Mouse (Mus musculus): ENCODE data around the gene Atg10.

Gene Atg10

DNA sequence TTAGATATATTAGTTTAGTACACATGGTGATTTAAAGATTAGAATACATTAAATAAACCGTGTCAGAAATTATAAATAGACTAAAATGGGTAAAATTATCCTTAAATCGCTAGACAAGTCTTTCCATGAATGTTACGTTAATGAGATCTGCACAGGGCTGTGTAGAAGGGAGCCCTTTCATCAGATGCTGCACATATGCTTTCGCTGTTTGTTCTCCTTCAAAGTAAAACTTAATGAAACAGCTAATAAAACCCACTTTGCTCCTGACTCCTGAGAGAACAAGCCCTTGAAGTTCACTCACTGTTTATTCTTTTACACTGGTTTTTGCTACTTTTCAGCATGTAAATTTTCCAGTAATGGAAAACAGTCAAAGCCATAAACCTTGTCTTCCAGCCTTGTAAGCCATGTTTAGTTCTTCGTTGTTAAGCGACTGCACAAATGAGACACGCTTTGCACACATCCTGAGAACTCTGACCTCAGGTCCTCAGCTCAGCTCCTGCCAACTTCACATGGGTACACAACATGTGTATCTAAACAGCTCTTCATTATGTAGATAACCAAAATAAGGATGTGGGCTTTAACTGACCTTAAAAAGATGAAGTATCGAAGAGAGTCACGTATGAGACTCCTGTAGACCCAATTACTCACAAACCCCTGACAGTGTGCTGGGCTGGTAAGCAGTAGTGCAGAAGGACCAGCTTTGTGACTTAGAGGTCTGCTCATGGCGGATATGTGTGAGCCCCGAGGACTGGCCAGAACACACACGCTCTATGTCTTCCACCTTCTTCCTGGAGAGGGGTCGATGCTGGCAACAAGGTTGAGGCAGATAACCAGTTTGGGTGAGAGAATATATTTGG, 36.2 kb downstream of the Atg10 start:
- Histone ChIP-seq H3K36me3 (ENCODE audit: control insufficient read depth, insufficient read depth, low read length, poor library complexity, severe bottlenecking) (no peaks in the 10 kb centered on the region), H3K27me3 (ENCODE audit: control insufficient read depth, insufficient read depth, low read length, poor library complexity, severe bottlenecking) (no peaks in the 10 kb centered on the region)
- DNase-seq (ENCODE audit: low read depth, low spot score) = no peak

DNA sequence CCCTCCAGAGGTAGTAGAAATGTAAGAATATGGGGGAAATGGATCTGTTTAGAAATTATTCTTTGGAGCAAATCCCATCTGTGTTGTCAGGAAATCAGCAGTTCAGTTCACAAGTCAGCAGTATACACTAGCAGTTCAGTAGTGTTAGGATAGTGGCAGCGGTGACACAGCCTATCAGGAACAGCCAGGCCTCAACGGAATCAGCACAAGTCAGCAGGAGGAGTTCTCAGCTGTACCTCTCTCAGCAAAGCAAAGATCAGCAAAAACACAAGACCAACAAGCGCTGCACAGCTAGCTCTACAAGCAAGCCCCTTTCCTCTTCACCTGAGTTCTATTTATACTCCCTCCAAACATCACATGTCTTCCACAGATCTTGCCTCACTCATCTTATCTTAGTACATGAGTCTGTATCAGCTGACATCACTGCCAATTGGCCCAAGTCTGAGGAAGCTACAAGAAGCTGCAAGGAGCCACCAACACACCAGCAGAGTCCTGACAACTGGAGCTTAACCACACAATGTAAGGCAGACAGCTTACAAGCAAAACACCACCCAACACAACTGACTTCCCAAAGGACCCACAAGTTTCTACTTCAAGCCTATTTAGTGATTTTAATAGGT, 38.4 kb downstream of the Atg10 start:
- no peak for DNase-seq (ENCODE audit: low read depth, low spot score)
- Histone ChIP-seq H3K36me3 (ENCODE audit: control insufficient read depth, insufficient read depth, low read length, poor library complexity, severe bottlenecking) (no peaks in the 10 kb centered on the region), H3K27me3 (ENCODE audit: control insufficient read depth, insufficient read depth, low read length, poor library complexity, severe bottlenecking) (no peaks in the 10 kb centered on the region)

DNA sequence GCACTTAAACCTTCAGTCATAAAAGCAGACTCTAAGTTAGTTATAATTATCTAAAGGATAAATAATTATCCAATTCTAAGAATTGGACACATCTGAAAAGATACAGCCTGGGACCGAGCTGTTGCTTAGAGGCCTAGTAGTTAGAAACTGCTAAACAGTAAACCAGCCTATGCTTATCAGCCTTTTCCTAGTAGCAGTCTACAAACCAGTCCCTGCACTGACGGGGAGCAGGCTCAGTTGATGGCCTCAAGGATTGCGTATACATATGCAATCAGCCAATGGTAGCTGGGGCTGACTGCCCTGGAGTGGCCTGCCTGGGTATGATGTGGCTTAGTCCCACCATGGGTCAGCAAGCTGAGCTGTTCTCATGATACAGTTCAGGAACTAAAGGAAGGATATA, 39.5 kb downstream of the Atg10 start:
- Histone ChIP-seq H3K36me3 (ENCODE audit: control insufficient read depth, insufficient read depth, low read length, poor library complexity, severe bottlenecking) (no peaks in the 10 kb centered on the region), H3K27me3 (ENCODE audit: control insufficient read depth, insufficient read depth, low read length, poor library complexity, severe bottlenecking) (no peaks in the 10 kb centered on the region)
- DNase-seq (ENCODE audit: low read depth, low spot score) = no peak

DNA sequence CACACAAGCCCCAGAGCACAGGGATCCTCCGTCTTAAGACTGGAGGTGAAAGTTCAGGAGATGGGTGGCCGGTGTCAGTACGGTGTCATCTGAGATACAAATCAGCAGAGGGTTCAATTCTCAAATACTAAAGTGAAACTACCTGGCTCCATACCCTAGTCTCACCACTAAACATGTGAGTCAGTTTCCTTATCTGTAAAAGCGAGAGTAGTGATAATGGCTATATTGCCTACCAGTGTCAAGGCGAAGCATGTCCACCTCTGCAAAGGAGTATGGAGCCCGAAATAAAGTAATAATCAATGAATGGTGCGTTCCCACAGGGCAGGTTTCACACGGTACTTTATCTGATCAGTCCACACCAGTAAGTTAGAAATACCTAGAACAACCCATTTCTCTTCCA, 43.4 kb downstream of the Atg10 start:
- DNase-seq (ENCODE audit: low read depth, low spot score) = no peak

DNA sequence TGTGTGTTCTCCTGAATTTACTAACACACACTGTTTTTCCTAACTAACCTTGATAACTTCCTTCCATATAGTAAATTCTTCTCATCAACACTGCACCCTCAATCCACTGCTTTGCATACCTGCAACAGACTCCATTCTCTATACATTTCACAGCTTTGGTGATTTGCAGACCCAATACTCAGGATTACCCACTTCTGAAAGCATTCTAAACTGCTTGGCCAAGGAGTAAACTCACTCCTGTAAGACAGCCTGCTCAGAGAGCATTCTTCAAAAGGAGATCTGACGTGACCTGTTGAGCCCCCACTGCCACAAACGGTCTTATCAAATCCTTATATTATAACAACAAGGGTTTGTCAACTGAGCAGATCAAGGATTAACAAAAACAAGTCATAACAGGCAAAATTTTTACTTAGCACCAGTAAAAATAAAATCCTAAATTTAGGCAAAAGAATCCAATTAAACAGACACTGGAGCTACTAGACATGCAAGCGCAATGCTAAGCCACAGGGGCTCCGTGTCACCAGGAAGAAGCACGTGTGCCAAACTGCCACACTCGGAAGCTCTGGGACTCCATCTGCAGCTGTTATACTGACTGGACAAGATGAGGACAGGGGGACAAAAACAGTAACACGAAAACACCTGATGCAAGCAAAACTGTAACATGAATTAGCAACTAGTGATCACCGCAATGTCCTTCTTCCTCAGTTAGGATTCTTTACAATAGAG, 44.4 kb downstream of the Atg10 start:
- H3K36me3 ChIP-seq (ENCODE audit: control insufficient read depth, insufficient read depth, low read length, poor library complexity, severe bottlenecking) = no peaks in the 10 kb centered on the region
- DNase-seq (ENCODE audit: low read depth, low spot score) = no peak
- no peaks in the 10 kb centered on the region for H3K27me3 ChIP-seq (ENCODE audit: control insufficient read depth, insufficient read depth, low read length, poor library complexity, severe bottlenecking)

More for the DNA sequence above, 43.4 kb downstream of the Atg10 start:
- Histone ChIP-seq H3K36me3 (ENCODE audit: control insufficient read depth, insufficient read depth, low read length, poor library complexity, severe bottlenecking) (no peaks in the 10 kb centered on the region), H3K27me3 (ENCODE audit: control insufficient read depth, insufficient read depth, low read length, poor library complexity, severe bottlenecking) (no peaks in the 10 kb centered on the region)

DNA sequence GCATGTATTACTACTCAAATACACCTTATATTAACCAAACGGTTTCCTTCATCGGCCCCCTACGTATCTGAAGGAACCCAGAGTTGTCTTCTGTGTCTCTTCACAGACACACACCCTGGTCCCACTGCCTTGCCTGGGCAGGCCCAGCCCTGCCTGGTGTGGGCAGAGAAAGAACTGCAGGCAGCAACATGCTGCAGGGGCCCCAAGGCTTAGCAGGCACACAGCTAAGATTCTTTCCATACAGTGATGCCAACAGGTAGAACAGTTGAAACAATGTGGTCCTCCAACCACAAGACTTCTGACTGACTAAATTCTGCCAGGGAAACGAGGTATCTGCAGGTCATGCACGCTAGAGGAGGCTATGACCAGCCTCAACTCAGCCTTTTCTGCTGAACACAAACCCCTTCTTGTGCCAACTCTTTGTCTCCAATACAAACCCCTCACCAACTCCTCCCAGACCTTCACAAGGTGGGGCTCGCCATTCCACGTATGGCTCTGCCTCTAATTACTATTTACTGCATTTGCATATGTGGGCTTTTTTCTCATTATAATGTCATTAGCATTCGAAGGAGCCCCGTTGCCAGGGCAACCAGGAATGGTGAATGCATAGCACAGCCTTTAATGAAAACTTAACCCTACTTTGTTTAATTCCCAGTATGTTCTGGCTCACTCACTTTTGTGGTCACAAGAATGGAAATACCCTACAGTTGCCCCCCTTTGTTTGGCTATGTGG, 45.2 kb downstream of the Atg10 start:
- no peaks in the 10 kb centered on the region for H3K36me3 ChIP-seq (ENCODE audit: control insufficient read depth, insufficient read depth, low read length, poor library complexity, severe bottlenecking)
- no peaks in the 10 kb centered on the region for H3K27me3 ChIP-seq (ENCODE audit: control insufficient read depth, insufficient read depth, low read length, poor library complexity, severe bottlenecking)
- no peak for DNase-seq (ENCODE audit: low read depth, low spot score)

DNA sequence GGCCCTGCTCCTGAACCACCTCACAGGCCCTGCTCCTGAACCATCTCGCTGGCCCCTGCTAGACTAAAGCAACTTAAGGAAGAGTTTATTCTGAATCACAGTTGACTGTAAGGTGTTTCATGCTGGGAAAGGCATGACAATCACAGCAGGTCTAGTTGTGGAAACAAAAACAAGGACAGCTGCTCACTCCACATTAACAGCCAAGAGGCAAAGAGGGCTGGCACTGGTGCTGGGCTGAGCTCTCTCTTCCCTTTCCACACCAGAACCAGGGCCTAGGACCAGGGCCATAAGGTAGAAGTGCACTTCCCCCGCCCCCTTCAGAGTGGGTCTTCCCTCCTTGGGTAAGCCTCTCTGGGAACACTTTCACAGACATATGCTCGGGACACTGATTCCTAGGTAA, 48.4 kb downstream of the Atg10 start:
- no peaks in the 10 kb centered on the region for H3K36me3 ChIP-seq (ENCODE audit: control insufficient read depth, insufficient read depth, low read length, poor library complexity, severe bottlenecking)
- H3K27me3 ChIP-seq (ENCODE audit: control insufficient read depth, insufficient read depth, low read length, poor library complexity, severe bottlenecking) = no peaks in the 10 kb centered on the region
- DNase-seq (ENCODE audit: low read depth, low spot score) = no peak

DNA sequence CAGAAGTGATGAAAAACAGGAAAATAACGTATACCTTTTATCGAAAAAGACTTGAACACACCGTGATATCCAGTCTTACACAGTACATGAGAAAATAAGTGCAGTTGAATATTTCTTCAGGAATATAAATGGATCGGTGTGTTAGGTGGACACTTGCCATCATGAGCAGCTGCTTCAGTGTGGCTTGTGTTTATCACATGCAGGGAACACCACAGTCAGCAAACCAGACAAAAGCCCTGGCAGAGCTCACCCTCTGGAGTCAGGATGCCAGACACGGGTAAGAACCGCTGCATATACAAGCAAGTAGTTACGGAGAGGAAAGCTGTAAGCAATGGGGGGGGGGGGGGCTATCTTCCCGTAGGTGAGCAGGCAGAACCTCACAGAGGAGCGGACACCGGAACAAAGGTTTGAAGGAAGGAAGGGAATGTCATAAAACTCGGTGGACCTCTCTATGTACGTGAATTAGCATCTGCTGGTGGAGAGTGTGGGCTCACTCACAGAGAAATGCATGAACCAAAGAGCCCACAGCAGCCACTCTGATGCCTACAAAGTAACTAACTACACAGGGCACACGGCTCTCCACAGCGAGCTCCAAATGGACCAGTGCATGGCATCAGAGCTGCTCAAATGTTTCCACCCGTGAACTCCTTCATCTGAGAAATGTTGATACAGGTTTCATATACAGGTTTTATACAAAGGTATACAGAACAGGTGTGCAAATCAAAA, 51.8 kb downstream of the Atg10 start:
- Histone ChIP-seq H3K36me3 (ENCODE audit: control insufficient read depth, insufficient read depth, low read length, poor library complexity, severe bottlenecking) (no peaks in the 10 kb centered on the region), H3K27me3 (ENCODE audit: control insufficient read depth, insufficient read depth, low read length, poor library complexity, severe bottlenecking) (no peaks in the 10 kb centered on the region)
- DNase-seq (ENCODE audit: low read depth, low spot score) = no peak

DNA sequence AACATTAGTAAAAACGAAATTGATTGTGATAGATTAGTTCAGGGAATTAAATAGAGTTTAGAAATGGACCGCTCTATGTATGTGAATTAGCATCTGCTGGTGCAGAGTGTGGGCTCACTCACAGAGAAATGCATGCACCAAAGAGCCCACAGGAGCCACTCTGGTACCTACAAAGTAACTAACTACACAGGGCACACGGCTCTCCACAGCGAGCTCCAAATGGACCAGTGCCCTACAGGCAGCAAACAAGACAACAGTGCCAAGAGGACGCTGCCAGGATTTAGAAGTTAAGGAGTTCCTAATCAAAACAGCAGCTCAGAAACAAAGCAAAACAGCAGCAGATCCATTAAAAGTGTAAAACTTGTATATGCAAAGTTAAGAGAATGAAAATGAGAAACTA, 52.6 kb downstream of the Atg10 start:
- DNase-seq (ENCODE audit: low read depth, low spot score) = no peak
- no peaks in the 10 kb centered on the region for H3K27me3 ChIP-seq (ENCODE audit: control insufficient read depth, insufficient read depth, low read length, poor library complexity, severe bottlenecking)
- H3K36me3 ChIP-seq (ENCODE audit: control insufficient read depth, insufficient read depth, low read length, poor library complexity, severe bottlenecking) = no peaks in the 10 kb centered on the region

DNA sequence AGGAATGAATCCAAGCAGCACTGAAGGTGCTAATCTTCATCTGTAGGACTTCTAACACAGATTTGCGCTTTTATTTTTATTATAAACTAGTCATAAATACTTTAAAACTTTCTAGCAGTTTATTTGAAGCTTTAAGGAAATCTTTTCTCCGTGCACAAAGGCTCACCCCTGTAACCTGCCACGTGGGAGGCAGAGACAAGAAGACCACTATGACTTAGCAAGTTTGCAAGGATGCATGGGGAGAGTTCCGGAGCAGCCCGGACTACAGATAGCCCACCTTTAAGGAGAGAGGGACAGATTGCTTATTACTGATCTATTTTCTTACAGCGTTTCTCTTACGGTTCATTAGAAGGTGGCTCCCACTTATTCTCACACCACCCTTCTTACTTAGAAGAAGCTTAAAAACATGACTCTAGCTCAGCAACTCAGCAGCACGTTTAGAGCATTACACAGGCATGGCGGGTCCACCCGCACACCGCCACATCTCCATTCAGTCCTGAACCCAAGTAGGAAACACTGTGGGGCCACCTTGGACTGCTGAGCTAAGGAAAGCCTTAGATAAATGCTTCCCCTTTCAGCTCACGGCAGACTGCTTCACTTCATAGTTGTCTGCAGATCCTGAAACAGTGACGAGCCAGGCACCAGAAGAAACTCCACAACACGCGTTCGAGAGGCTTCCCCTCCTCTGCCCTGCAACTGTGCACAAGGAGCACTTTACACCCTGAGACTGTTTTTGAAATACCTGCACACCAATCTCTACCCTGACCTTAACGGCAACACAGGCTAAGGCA, 54.0 kb downstream of the Atg10 start:
- Histone ChIP-seq H3K36me3 (ENCODE audit: control insufficient read depth, insufficient read depth, low read length, poor library complexity, severe bottlenecking) (no peaks in the 10 kb centered on the region), H3K27me3 (ENCODE audit: control insufficient read depth, insufficient read depth, low read length, poor library complexity, severe bottlenecking) (no peaks in the 10 kb centered on the region)
- DNase-seq (ENCODE audit: low read depth, low spot score) = peak; percentile 22

DNA sequence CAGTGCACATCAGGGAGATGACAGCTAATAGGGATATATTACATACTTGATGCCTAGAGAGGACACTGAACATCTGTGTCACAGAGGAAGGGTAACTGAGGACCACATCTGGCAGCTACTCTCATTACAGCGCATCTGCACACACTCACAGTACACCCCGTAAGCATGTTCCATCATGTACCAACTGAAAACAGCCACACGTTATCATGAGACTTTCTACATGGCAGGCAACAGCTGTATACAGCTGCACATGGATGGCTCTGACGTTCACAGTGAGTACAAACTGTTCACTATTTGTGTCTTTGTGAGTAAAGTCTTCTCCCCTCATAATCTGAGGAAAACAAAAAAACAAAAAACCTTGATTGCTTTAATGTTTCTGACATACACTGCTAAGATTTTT, 55.3 kb downstream of the Atg10 start:
- no peak for DNase-seq (ENCODE audit: low read depth, low spot score)
- no peaks in the 10 kb centered on the region for H3K27me3 ChIP-seq (ENCODE audit: control insufficient read depth, insufficient read depth, low read length, poor library complexity, severe bottlenecking)
- no peaks in the 10 kb centered on the region for H3K36me3 ChIP-seq (ENCODE audit: control insufficient read depth, insufficient read depth, low read length, poor library complexity, severe bottlenecking)

DNA sequence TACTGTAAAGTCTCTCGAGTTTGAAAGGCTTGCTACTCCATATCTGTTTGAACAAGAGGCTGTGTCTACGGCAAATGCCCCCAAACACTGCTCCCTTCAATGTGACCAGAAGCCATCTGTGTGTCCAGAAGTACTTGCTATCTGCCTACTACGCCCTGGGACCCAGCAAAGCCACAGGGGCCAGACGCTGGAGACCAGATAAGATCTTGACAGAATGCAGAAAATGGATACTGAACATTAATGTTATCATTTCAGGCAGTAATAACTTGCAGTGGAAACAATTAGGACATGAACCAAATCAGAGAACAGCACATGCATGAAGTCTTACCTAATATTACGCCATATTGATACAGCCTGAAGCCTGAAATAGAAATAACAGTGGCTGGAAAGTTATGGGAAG, 56.2 kb downstream of the Atg10 start:
- H3K27me3 ChIP-seq (ENCODE audit: control insufficient read depth, insufficient read depth, low read length, poor library complexity, severe bottlenecking) = no peaks in the 10 kb centered on the region
- H3K36me3 ChIP-seq (ENCODE audit: control insufficient read depth, insufficient read depth, low read length, poor library complexity, severe bottlenecking) = no peaks in the 10 kb centered on the region
- no peak for DNase-seq (ENCODE audit: low read depth, low spot score)

DNA sequence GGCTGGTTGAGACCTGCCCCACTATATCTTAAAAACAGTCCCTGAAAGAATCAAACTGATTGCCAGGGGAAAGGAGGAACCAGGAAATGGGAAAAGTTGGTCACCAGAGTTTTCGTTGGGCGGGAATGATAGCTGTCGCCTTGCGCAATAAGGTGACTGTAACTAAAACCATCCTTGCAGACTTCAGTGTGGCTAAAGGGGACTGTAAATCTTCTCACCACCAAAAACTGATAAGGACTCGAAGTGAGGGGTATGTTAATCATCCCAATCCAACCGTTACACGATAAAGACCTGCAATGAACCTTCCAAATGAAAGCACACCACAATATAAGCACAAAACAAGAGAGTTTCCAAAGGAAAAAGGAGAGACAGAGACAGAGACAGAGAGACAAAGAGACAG, 57.5 kb downstream of the Atg10 start:
- no peak for DNase-seq (ENCODE audit: low read depth, low spot score)
- no peaks in the 10 kb centered on the region for H3K36me3 ChIP-seq (ENCODE audit: control insufficient read depth, insufficient read depth, low read length, poor library complexity, severe bottlenecking)
- H3K27me3 ChIP-seq (ENCODE audit: control insufficient read depth, insufficient read depth, low read length, poor library complexity, severe bottlenecking) = no peaks in the 10 kb centered on the region

DNA sequence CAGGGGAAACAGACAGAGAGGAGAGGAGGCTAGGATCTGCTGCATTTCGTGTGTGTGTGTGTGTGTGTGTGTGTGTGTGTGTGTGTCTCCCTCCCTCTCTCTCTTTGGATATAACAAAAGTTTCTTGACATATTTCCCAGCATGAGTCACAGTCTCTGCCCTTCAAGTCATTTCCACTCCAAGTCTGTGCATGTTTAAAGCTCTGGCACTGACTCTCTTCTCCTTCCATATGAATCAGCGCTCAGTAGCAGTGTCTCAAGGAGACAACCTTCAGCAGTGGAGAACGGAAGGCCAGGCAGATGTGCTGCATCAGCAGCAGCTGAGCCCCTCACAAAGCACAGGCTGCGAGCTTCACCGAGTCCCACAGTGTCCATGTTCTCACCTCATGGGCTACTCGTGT, 58.6 kb downstream of the Atg10 start:
- Histone ChIP-seq H3K36me3 (ENCODE audit: control insufficient read depth, insufficient read depth, low read length, poor library complexity, severe bottlenecking) (no peaks in the 10 kb centered on the region), H3K27me3 (ENCODE audit: control insufficient read depth, insufficient read depth, low read length, poor library complexity, severe bottlenecking) (no peaks in the 10 kb centered on the region)
- no peak for DNase-seq (ENCODE audit: low read depth, low spot score)

Measured in splenic B cell, adult 2 months (primary cell).